Mouse (Mus musculus) skeletal muscle tissue, adult 2 months (tissue): ENCODE data around the gene Akap7.
A peak's percentile ranks its signal among the peaks of the same experiment; 100 is the strongest.
"Not testable (repeated sequence)": the region's sequence is repeated elsewhere in the genome, so short reads cannot be mapped to it uniquely, and the experiment has no call there.

Source experiments
- DNase-seq: peaks from one replicate; pipeline ENCODE4 v3.0.0-alpha.2; 2012; ENCODE audit warnings: low read depth, low spot score

The Akap7 gene

DNA sequence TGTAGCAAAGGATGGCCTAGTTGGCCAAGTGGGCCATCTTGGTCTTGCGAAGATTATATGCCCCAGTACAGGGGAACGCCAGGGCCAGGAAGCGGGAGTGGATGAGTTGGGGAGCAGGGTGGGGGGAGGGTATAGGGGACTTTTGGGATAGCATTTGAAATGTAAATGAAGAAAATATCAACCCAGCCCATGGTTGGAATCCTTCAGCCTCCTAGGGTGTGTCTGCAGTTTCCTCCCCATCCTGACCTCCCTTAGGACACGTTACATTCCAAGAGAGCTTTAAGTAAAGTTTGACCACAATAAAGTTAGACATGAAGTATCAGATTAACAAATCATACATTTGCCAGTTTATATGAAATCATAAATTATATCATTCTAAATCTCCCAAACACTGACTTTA is 116.5 kb downstream of the Akap7 start:
- no peak for DNase-seq

- DNase-seq = not testable (repeated sequence)
Observed at GRCm38 (mm10) chr10:25186240-25186639, 121.4 kb downstream of the Akap7 start.

GRCm38 (mm10) chr10:25185691-25186090 is 122.0 kb downstream of the Akap7 start:
- no peak for DNase-seq

DNA sequence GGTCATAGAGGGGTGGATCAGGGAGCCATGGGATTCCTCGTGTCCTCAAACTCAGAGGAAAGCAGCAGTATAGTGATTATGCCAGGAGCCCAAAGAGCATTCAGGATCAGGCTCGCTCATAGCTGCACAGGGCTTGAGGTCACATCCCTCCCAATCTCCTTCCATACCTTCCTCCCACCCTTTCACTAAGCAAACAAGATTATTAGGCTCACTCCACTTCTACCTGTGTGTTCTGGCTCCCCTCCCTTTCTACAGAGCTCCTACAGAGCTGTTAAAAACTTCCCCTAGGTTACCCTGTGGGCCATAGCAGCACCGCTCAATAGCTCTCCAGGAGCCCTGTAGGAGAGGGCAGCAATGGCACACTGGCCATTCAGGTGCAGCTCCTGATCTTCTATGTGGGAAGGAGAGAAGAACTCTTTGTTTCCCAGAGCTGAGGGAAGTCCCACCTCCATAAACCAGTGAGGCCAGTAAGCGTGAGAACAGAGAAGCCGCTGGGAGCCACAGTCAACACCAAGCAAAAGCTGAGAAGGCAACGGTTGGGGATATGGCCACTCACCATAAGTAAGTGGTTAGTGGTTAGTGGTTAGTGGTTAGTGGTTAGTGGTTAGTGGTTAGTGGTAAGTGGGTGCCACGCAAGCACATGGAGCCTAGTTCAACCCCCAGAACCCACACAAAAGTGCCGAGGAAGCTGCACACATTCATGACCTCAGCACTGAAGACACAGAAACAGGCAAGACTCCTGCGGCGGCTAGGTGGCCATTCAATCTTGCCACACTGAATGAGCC is 122.7 kb downstream of the Akap7 start:
- DNase-seq = no peak

GRCm38 (mm10) chr10:25183271-25183670 is 124.4 kb downstream of the Akap7 start:
- no peak for DNase-seq

DNA sequence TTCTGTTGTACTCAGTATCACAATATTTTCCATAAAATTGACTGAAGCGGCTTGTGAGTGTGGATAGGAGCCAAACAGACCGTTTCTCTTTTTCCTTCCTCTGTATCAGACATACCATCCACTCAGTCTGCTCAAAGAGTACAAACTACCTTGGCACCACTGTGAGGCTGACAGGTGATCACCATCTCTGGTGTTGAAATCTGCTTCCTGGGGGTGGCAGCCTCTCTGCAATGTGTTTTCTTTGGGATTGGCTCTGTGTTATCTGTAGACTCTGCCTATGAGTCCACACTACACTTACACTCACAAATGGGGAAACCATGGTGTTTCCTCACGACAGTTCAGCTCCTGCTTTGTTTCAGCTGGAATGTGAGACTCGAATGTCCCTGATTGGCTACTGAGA is 128.6 kb downstream of the Akap7 start:
- no peak for DNase-seq

DNA sequence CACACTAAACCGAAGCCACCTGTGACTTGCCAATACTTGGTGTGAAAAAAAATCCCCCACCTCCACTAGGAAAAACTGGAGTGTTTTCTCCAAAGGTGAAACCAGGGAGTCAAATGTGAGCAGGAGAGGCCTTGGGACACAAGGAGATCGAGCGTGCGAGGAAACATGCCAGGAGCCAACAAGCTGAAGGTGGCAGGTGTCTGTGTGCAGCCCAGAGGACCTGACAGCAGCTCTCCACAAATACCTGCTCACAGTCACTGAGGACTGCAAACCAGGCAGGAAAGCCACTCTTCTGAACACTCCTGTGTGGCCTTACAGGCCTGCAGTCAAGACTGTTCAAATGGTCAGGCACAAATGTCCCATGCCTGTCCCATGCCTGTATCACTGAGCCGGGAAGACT is 130.4 kb downstream of the Akap7 start:
- DNase-seq = no peak

- no peak for DNase-seq
Observed at GRCm38 (mm10) chr10:25174872-25175271, 132.8 kb downstream of the Akap7 start.

DNA sequence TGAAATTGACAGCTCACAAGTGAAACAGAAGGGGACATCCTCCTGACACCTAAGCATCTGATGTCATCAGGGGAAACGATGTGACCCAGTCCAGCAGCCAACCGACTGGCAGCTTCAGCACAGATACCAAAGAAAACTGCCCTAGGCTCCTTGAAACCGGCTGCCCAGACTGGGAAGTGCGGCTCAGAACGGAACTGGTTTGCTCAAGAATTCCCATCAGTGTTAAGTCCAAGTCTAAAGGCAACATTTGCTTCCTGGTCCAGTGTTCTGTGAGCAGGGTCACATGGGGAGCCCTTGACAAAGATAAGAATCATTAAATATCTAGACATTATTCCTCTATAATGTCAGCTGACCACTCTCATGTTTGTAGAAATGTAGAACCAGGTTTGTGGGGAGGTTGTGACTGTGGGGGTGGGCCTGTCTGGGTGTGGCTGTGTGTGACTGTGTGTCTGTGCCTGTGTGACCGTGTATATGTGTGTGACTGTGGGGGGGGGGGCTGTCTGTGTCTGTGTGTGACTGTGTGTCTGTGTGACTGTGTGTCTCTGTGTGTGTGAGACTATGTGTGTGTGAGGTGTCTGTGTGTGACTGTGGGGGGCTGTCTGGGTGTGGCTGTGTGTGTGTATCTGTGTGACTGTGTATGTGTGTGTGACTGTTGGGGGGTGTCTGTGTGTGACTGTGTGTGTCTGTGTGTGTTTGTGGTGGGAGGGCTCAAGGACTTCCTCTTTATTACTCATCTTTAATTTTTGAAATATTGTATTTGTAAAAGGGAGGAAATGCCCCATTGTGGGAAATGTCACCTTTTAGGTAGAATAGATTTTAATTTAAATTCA is 140.1 kb downstream of the Akap7 start:
- no peak for DNase-seq

GRCm38 (mm10) chr10:25163510-25163909 is 144.2 kb downstream of the Akap7 start:
- DNase-seq = not testable (repeated sequence)

- no peak for DNase-seq
Observed at GRCm38 (mm10) chr10:25161701-25162100, 146.0 kb downstream of the Akap7 start.

- DNase-seq = no peak
Observed at GRCm38 (mm10) chr10:25158651-25159050, 149.0 kb downstream of the Akap7 start.

DNA sequence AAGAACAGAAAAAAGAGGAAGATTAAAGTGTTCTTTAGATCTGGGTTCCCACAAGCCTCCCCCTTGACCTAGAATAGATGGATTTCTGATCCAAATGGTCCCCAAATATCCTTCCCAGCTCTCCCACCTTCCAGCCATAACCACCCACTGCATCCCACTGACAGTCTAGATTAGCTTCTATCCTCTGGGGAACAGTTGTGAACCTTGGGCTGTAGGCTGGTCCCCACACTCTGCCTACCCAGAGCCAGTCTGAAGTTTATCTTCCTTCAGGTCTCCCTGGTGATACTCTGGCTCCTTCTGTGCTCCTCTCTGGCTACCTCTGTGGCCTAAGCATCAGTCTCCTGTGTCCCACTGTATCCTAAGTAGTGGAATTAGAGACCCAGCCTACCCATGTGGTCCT is 150.3 kb downstream of the Akap7 start:
- DNase-seq = no peak

GRCm38 (mm10) chr10:25154225-25154624 is 153.4 kb downstream of the Akap7 start:
- no peak for DNase-seq

- DNase-seq = no peak
Observed at GRCm38 (mm10) chr10:25151172-25151800, 156.4 kb downstream of the Akap7 start.

DNA sequence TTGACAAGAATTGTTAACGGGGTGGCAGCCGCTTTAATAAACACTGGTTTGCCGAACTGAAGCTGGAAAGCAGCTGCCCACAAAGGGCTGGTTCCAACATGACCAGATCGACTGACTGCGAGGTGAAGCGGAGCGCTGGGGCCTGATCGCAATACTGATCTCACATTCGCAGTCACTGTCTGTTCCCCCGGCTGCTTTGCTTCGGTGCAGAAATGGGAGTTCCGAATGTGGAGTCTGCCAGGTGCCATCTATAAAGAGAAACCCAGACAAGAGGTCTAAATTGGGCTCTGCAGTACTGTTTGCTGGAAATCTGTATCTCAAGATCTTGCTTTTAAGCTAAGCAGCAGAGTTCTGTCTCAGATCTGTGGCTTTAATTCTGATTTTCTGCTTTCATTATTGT is 161.8 kb downstream of the Akap7 start:
- DNase-seq = no peak

- DNase-seq = no peak
Observed at GRCm38 (mm10) chr10:25144787-25145761, 162.6 kb downstream of the Akap7 start.

GRCm38 (mm10) chr10:25141781-25142180 is 165.9 kb downstream of the Akap7 start:
- DNase-seq = no peak

GRCm38 (mm10) chr10:25140155-25140755 is 167.4 kb downstream of the Akap7 start:
- DNase-seq = no peak

DNA sequence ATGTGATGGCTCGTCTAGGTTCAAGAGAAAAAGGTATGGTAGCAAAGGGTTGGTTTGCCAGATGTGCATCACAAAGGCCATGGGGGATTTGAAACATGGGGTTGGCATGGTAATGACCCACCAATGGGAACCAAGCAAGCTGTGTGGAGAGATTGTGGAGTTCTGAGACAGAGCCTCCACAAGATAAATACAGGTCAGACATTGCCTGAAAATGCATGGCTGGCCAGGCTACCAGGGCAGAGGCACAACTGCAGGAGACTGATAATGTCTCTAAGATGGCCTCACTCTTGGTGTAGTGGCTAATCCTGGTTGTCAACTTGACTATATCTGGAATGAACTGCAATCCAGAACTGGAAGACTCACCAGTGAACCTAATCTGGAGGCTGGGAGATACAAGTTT is 174.1 kb downstream of the Akap7 start:
- no peak for DNase-seq

GRCm38 (mm10) chr10:25128455-25128863 is 179.2 kb downstream of the Akap7 start:
- DNase-seq = peak; percentile 53
